Mouse (Mus musculus) inflammation-experienced regulatory T-cells (primary cell): Measurements from ENCODE around the gene Tmem248. TPM values are rescaled to one million over a fixed set of nuclear protein-coding genes. Genes with fewer than 3 reads are reported as not detected.

Source experiments
- polyA plus RNA-seq, 2 experiments: library from polyadenylated mRNA; unstranded; fragments of 100-300 nt; shearing (Covaris generic); gene quantifications; one replicate each; pipeline ENCODE4 v1.2.1; 2017

Gene Tmem248
- 10 to 100 TPM; 57.7 to 70.9 TPM for polyA plus RNA-seq

GRCm38 (mm10) chr5:130216781-130217180 lies at the start of gene Tmem248:
Gene Tmem248, plus strand, starts transcription at chr5:130217081.

GRCm38 (mm10) chr5:130171423-130171954 lies 45.4 kb upstream of the Tmem248 start, which contains the start of gene Rabgef1:
Gene Rabgef1, plus strand, starts transcription at chr5:130171798.

GRCm38 (mm10) chr5:130255017-130255720 lies 38.3 kb downstream of the Tmem248 start, which contains the start of the genes Sbds and Tyw1:
Gene Sbds, minus strand, starts transcription at chr5:130255530.
Gene Tyw1, plus strand, starts transcription at chr5:130255619.

Other genes with a start within 250 kb of the Tmem248 start
- gene Gusb, start 214.0 kb upstream of the Tmem248 start, polyA plus RNA-seq = 10 to 100 TPM; 40.4 to 69.0 TPM
- 10 to 100 TPM; 66.8 to 69.6 TPM for gene Asl, start 187.8 kb upstream of the Tmem248 start, polyA plus RNA-seq
- gene Crcp, start 187.8 kb upstream of the Tmem248 start, polyA plus RNA-seq = 10 to 100 TPM; 41.8 to 45.5 TPM
- gene Tpst1, start 143.8 kb upstream of the Tmem248 start, polyA plus RNA-seq = 1 to 10 TPM; 6.8 to 7.4 TPM
- gene Kctd7, start 72.2 kb upstream of the Tmem248 start, polyA plus RNA-seq = 1 to 10 TPM; 5.1 to 6.2 TPM
- 10 to 100 TPM; 36.9 TPM for gene Rabgef1, start 45.3 kb upstream of the Tmem248 start, polyA plus RNA-seq
- 10 to 100 TPM; 80.6 to 83.4 TPM for gene Sbds, start 38.4 kb downstream of the Tmem248 start, polyA plus RNA-seq
- 10 to 100 TPM; 37.1 to 56.2 TPM for gene Tyw1, start 38.5 kb downstream of the Tmem248 start, polyA plus RNA-seq
- under 1 TPM in 1 of 2 experiments, not detected in 1; 0.89 TPM for gene Caln1, start 152.4 kb downstream of the Tmem248 start, polyA plus RNA-seq
- not detected for gene A330070K13Rik, start 167.6 kb downstream of the Tmem248 start, polyA plus RNA-seq